Mouse (Mus musculus) midbrain, embryonic 11.5 days (tissue): ENCODE data around the gene Recql5. TPM values are rescaled to one million over a fixed set of nuclear protein-coding genes. Genes with fewer than 3 reads are reported as not detected.

Source experiments
- ATAC-seq: fragments of 200-750 bp; cut with Nextera tagmentation; 2 replicates; pipeline ENCODE4 v1.8.0; 2017; ENCODE audit warnings: moderate TSS enrichment, moderate library complexity; ENCODE audit not compliant: low FRiP score
- DNase-seq: peaks from one replicate; pipeline ENCODE4 v3.0.0; 2015; ENCODE audit warnings: low spot score; ENCODE audit errors: missing footprints
- H3K27ac ChIP-seq: fragments of 300-500 bp; sonication (generic); 2 replicates; pipeline ENCODE4 v1.5.1; 2014; ENCODE audit warnings: low read depth, low read length
- H3K27me3 ChIP-seq: fragments of 300-500 bp; sonication (generic); 2 replicates; pipeline ENCODE4 v1.6.1; 2014; ENCODE audit warnings: mild to moderate bottlenecking, low read length, moderate library complexity, mixed read lengths; ENCODE audit not compliant: control insufficient read depth, insufficient read depth
- H3K36me3 ChIP-seq: fragments of 300-500 bp; sonication (generic); 2 replicates; pipeline ENCODE4 v1.6.1; 2014; ENCODE audit warnings: mild to moderate bottlenecking, low read length, moderate library complexity, mixed read lengths; ENCODE audit not compliant: control insufficient read depth, insufficient read depth
- H3K4me1 ChIP-seq: fragments of 300-500 bp; sonication (generic); 2 replicates; pipeline ENCODE4 v1.6.1; 2014; ENCODE audit warnings: low read length; ENCODE audit not compliant: control insufficient read depth, insufficient read depth
- H3K4me2 ChIP-seq: fragments of 300-500 bp; sonication (generic); 2 replicates; pipeline ENCODE4 v1.6.1; 2014; ENCODE audit warnings: mild to moderate bottlenecking, moderate library complexity
- H3K4me3 ChIP-seq: fragments of 300-500 bp; sonication (generic); 2 replicates; pipeline ENCODE4 v1.5.1; 2014; ENCODE audit warnings: low read depth, low read length
- H3K9ac ChIP-seq: fragments of 300-500 bp; sonication (generic); 2 replicates; pipeline ENCODE4 v1.6.1; 2014; ENCODE audit warnings: low read length
- H3K9me3 ChIP-seq: fragments of 300-500 bp; sonication (generic); 2 replicates; pipeline ENCODE4 v1.6.1; 2016; ENCODE audit warnings: low read length; ENCODE audit not compliant: control insufficient read depth
- WGBS: fragments of 180-500 bp; shearing (Covaris S2); extraction: QIAGEN DNeasy Blood & Tissue Kit; methylation state at CpG from one replicate; pipeline ENCODE4 v1.1.7; 2014; 5-methylcytosine and 5-hydroxymethylcytosine counted together
- polyA plus RNA-seq: library from polyadenylated mRNA; unstranded; fragments of >200 nt; fragmentation: Nextera tagmentation; extraction: Ambion mirVana; gene quantifications from 2 replicates; pipeline ENCODE4 v1.2.1, GENCODE M21; 2014

Gene Recql5
- polyA plus RNA-seq, 1 experiment from 2014 or later: 18.4 TPM

DNA sequence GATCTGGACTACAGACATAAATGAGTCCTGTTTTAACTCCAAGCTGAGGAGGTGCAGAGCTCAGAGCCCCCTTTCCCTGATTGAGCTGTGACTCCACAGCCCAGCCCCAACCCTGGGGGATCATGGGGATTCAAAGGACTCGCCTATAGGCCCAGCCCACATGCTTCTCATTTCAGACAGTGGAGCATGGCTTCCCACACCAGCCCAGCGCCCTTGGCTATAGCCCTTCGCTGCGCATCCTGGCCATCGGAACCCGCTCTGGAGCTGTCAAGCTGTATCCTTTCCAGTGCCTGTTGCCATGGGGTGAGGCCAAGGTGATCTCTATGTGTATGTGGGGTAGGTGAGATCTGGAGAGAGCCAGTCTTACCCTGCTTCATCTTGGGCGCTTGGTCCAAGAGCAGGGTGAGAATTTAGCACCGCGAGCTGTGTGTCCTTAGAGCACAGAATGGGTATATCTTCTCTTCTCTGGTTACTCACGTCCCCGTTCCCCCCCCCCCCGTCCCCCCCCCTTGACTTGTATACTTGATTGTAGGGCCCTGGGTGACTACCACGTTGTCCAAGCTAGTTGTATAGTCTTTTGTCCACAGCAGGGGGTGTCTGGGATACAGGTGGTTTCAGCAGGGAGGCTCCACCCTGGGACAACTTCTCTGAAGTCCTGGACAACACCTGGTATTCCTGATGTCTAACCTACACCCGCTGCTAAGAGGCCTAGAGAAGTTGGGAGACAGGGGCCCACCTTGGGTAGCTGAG lies 90.0 kb downstream of the Recql5 start:
- DNase-seq (no peak), ATAC-seq (no peak)
- Histone ChIP-seq H3K4me1 (no peaks in the 10 kb centered on the region), H3K9ac (no peak overlapping the region), H3K4me2 (no peak overlapping the region), H3K36me3 (no peaks in the 10 kb centered on the region), H3K27me3 (no peaks in the 10 kb centered on the region), H3K4me3 (no peak overlapping the region), H3K27ac (no peak overlapping the region), H3K9me3 (no peaks in the 10 kb centered on the region)
- 78% methylated on average over 14 of the region's 14 CpGs for WGBS

Other genes with a start within 250 kb of the Recql5 start
- gene Grb2, start 224.9 kb downstream of the Recql5 start, polyA plus RNA-seq: 74.3 and 77.7 TPM in 2 replicates
- gene Tmem94, start 168.0 kb downstream of the Recql5 start, polyA plus RNA-seq: 15.1 and 16.7 TPM in 2 replicates
- 10.4 and 11.7 TPM in 2 replicates for gene Caskin2, start 119.8 kb downstream of the Recql5 start, polyA plus RNA-seq
- 20.8 and 21.7 TPM in 2 replicates for gene Tsen54, start 118.8 kb downstream of the Recql5 start, polyA plus RNA-seq
- gene Llgl2, start 109.4 kb downstream of the Recql5 start, polyA plus RNA-seq: 2.4 and 2.5 TPM in 2 replicates
- not detected in 2 replicates for gene Myo15b, start 75.1 kb downstream of the Recql5 start, polyA plus RNA-seq
- 0.27 and 0.59 TPM in 2 replicates for gene Smim5, start 33.5 kb downstream of the Recql5 start, polyA plus RNA-seq
- gene Smim6, start 21.5 kb downstream of the Recql5 start, polyA plus RNA-seq: 0.46 TPM in 1 of 2 replicates, not detected in the other
- 58.3 and 61.5 TPM in 2 replicates for gene Sap30bp, start 195 bp downstream of the Recql5 start, polyA plus RNA-seq
- 0.23 and 0.25 TPM in 2 replicates for gene Itgb4, start 41.2 kb upstream of the Recql5 start, polyA plus RNA-seq
- 82.5 and 93.4 TPM in 2 replicates for gene Galk1, start 79.2 kb upstream of the Recql5 start, polyA plus RNA-seq
- gene H3f3b, start 94.5 kb upstream of the Recql5 start, polyA plus RNA-seq: 1,982 and 2,171 TPM in 2 replicates
- 23.4 and 24.1 TPM in 2 replicates for gene Unk, start 96.8 kb upstream of the Recql5 start, polyA plus RNA-seq
- gene Unc13d, start 144.5 kb upstream of the Recql5 start, polyA plus RNA-seq: 0.82 and 1.1 TPM in 2 replicates
- gene Wbp2, start 153.5 kb upstream of the Recql5 start, polyA plus RNA-seq: 84.9 and 86.8 TPM in 2 replicates
- gene Trim47, start 193.7 kb upstream of the Recql5 start, polyA plus RNA-seq: 2.7 TPM in 2 replicates
- 1.3 TPM in 2 replicates for gene Trim65, start 197.7 kb upstream of the Recql5 start, polyA plus RNA-seq
- gene Mrpl38, start 205.4 kb upstream of the Recql5 start, polyA plus RNA-seq: 96.3 and 97.0 TPM in 2 replicates
- gene Fbf1, start 234.7 kb upstream of the Recql5 start, polyA plus RNA-seq: 28.7 and 30.1 TPM in 2 replicates